Mouse (Mus musculus) brown adipose tissue, adult 24 weeks (tissue): ENCODE results near the gene Pex13. TPM values are rescaled to one million over a fixed set of nuclear protein-coding genes. Genes with fewer than 3 reads are reported as not detected.

Experiments used
- H3K27ac ChIP-seq: fragments of 200-500 bp; replicated peaks from 2 replicates; pipeline ENCODE4 v1.5.1; 2012; ENCODE audit warnings: low read depth, mild to moderate bottlenecking, low read length
- H3K4me1 ChIP-seq: fragments of 200-500 bp; 2 replicates; pipeline ENCODE4 v1.6.1; 2012; ENCODE audit warnings: low read length, mixed read lengths; ENCODE audit not compliant: control insufficient read depth, insufficient read depth, insufficient read length
- H3K4me3 ChIP-seq: fragments of 200-500 bp; 2 replicates; pipeline ENCODE4 v1.5.1; 2012; ENCODE audit warnings: low read depth, mild to moderate bottlenecking, low read length, moderate library complexity; ENCODE audit not compliant: insufficient read depth
- polyA plus RNA-seq: library from polyadenylated mRNA; stranded (reverse); fragments of >200 nt; gene quantifications from 2 replicates; pipeline ENCODE4 v1.2.4, GENCODE M21; 2012; ENCODE audit not compliant: missing spikeins, insufficient read depth, insufficient read length

The Pex13 gene
- polyA plus RNA-seq, result 137 and 149 TPM in 2 replicates

DNA sequence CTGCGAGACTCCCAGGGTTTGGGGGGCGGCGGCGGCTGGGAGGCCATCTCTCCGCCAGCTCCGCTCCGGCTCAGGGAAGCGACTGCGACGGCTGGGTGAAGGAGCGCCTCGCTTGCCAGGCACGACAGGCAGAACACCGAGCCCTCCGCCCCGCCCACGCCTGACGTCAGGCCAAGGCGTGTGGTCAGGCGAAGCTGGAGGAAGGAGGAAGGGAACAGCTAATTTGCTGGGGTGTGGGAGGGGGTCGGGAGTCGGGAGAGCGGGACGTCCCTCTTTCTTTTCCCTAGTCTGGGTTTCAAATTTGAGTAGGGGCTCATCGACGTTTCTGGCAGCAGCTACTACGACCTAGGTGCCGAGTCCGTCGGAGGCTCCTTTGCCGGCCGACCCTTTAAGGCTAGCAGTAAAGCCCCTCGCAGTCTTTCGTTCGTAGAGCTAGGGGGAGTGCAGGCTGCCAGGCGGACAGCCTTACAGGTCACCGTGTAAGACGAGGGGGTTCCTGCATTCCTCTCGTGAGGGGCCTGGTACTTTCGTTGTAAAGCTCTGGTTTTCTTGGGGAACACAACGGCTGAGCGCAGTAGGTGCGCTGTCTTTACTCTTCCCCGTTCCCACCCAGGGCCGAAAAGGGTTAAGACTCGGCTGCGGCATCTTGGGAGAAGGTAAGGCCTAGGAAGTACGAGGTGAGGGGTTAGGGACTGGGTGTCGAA lies at the start of gene Pex13:
TSS of gene Pex13 (minus strand) at position 162 of the 704 bp plus-strand sequence.
- Histone ChIP-seq H3K27ac (peak within 1 kb of the TSS; percentile 94), H3K4me1 (peaks cover 9% of the 10 kb centered on the region), H3K4me3 (peak within 1 kb of the TSS; percentile 95)

DNA sequence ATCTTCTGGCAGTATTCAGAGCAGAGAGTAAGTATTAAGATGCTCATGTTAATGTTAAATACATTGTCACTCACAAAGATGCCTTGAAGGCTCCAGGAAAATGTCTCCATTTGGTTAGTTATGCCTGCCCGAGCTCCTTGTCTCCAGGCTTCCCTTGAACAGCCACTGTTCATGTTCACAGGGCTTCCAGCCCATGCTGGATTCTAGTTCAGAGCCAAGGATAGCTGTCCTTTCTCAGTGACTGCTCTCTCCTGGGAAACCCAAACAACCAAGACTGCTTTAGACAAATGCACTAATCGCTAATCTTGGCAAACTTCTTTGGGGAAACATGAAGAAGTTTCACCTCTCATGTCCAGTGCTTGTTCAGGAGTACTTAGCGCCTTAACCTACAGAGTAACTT lies 46.5 kb upstream of the Pex13 start:
- Histone ChIP-seq H3K27ac (no peak overlapping the region), H3K4me1 (no peaks in the 10 kb centered on the region), H3K4me3 (no peak overlapping the region)

DNA sequence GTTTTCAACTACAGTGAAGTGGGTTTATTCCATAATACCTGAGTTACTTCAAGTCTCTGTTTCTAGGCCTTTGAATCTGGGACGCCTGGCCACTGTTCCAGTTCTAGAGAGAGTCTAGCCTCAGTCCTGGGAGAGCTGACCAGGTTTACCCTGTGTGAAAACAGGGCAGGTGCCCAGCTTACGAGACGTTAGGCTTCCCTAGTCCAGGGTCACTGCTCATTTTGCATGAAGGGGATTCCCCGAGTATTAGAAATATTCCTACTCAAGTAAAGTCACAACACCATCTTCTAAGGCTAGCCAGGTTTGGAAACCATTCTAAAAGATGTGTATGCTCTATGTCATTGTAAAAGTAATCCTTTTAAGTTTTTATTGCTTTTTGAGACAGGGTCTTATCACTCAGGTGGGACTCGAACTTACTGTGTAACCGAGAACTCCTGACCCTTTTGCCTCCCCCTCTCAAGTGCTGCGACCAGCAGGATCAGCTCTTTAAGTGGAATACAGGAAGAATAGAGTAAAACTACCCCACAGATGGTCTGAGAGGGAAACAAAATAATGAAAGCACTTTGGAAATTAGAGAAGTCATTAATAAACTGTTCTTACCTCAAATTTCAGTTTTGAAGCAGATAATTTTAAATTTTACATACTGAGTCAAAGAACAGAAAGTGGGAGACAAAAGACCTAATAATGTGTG lies 39.0 kb upstream of the Pex13 start:
- no peak overlapping the region for H3K27ac ChIP-seq
- no peaks in the 10 kb centered on the region for H3K4me1 ChIP-seq
- no peak overlapping the region for H3K4me3 ChIP-seq

GRCm38 (mm10) chr11:23701831-23702230 lies 36.1 kb upstream of the Pex13 start:
- no peak overlapping the region for H3K27ac ChIP-seq
- no peak overlapping the region for H3K4me3 ChIP-seq
- no peaks in the 10 kb centered on the region; the same call in 1 of the 2 replicates for H3K4me1 ChIP-seq

DNA sequence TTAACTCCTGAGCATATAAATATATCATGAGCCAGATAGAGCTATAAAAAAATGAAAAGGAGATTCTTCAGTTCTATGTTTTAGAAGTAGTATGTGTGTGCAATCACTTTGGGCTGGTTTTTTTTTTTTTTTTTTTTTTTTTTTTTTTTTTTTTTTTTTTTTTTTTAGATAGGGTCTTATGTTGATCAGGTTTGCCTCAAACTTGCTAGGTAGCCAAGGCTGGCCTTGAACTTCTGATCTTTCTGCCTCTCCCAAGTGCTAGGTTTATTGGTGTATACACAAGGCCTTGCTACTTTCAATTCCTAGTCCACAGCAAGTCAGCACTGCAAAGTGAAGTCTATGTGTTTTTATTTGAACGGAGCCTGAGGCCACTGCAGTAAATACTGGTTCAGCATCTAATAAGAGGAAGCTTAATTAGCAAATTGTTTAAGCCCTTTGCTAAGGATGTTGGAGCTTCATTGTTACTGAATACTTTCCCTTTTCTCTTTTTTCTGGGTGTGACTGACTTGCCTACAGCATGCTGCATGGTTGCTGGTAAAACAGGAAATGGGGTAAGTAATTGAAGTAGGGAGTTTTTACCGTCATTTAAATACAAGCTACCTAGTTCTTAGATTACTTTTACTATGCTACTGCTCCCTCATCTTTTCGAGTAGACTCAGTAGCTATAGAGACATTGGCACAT lies 33.8 kb upstream of the Pex13 start:
- no peak overlapping the region for H3K4me3 ChIP-seq
- H3K27ac ChIP-seq, result no peak overlapping the region
- no peaks in the 10 kb centered on the region; the same call in 1 of the 2 replicates for H3K4me1 ChIP-seq

DNA sequence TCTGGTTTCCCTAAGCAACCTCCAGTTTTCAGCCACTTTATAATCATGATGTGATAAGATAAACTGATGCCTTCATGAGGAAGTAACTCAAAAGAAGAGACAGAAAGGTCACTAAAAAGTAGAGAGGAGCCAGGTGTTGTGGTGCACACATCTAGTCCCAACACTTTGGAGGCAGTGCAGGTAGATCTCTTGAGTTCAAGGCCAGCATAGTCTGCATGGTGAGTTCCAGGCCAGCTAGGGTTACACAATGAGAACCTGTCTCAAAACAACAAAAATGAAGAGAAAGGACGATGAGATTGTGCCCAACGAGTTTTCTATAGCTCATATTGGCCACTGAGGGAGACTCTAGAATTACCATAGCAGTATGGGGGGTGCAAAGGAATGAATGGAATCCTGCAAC lies 32.8 kb upstream of the Pex13 start:
- Histone ChIP-seq H3K27ac (no peak overlapping the region), H3K4me3 (no peak overlapping the region)

DNA sequence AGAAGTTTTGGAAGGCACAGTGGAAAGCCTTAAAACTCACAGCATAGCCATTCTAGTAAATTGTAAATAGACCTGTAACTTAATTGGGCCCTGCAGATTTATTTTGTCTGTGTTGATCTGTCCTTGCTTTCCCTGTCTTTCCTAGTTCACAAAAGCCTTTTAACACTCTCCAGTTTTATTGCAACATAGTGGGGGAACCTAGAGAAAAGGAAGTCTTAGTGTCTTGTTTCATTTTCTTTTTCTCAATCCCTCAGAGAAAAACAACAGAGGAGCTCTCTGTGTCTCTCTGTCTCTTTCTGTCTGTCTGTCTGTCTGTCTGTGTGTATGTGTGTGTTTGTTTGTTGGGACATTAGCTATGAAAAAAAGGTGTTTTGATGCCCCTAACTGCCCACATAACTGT lies 30.1 kb upstream of the Pex13 start:
- H3K27ac ChIP-seq, result no peak overlapping the region
- H3K4me3 ChIP-seq, result no peak overlapping the region
- H3K4me1 ChIP-seq, result peaks cover 4% of the 10 kb centered on the region

More for the DNA sequence above, 32.8 kb upstream of the Pex13 start:
- H3K4me1 ChIP-seq, result peaks cover 2% of the 10 kb centered on the region

DNA sequence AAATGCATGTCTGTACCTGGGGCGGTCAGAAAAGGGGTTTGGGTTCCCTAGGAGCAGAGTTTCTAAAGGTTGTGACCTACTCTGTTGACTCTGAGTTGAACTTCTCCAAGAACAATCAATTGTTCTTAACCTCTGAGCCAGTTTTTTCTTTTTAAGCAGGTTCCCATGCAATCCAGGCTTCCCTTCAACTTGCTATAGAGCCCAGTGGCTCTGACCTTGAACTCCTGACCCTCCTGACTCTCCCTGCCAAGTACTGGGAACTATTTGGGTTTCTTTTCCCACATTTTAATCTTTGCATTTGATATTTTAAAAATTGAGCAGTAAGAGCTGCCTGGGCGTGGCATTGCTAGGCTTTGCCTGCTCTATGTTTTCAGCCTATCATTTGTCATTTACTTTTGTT lies 27.5 kb upstream of the Pex13 start:
- Histone ChIP-seq H3K27ac (no peak overlapping the region), H3K4me3 (no peak overlapping the region), H3K4me1 (peaks cover 4% of the 10 kb centered on the region)

DNA sequence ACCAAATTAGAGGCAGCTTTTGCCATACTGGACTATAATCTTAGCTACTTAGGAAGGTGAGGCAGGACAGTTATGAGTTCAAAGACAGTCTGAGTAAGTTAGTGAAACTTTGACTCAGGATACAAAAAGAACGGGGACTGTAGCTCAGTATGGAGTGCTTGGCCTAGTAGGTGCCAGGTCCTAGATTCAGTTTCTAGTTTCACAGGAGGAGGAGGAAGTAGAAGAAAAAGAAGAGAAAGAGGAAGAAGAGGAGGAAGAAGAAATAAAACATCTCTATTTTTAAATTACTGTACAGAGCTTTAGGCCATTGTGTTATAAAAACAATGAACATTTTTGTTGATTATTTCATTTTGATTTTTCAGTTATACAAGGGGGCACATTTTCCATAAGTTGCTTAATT lies 22.3 kb upstream of the Pex13 start:
- Histone ChIP-seq H3K4me1 (no peaks in the 10 kb centered on the region), H3K4me3 (no peak overlapping the region), H3K27ac (no peak overlapping the region)

GRCm38 (mm10) chr11:23686671-23687070 lies 20.9 kb upstream of the Pex13 start:
- H3K27ac ChIP-seq, result no peak overlapping the region
- no peak overlapping the region for H3K4me3 ChIP-seq
- no peaks in the 10 kb centered on the region for H3K4me1 ChIP-seq

- H3K4me1 ChIP-seq, result no peaks in the 10 kb centered on the region
- H3K4me3 ChIP-seq, result no peak overlapping the region
- no peak overlapping the region for H3K27ac ChIP-seq
Observed at GRCm38 (mm10) chr11:23682561-23682960, 16.8 kb upstream of the Pex13 start.

DNA sequence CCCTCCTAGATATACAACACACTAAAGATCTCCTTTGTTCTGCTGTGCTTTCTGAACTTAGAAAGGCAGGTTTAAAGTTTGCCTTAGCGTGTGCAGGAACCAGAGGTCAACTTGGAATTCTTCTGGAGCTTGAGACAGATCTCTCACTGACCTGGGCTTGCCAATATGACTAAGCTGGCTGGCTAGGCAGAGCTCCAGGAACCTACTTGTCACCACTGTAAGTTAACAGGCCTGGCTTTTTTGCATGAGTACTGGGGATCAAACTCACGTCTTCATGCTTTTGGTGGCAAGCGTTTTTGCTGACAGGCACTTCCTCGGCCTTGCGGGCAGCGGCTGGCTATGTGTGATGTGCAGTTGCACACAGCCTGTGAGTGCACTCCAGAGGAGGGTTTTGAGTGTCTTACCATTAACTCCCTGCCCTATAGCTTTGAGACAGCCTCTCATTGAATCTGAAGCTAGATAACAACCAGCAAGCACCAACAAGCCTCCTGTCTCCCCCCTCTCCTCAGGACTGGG lies 14.7 kb upstream of the Pex13 start:
- Histone ChIP-seq H3K4me3 (no peak overlapping the region), H3K27ac (no peak overlapping the region), H3K4me1 (no peaks in the 10 kb centered on the region)

- Histone ChIP-seq H3K4me3 (no peak overlapping the region), H3K4me1 (no peaks in the 10 kb centered on the region)
Observed at GRCm38 (mm10) chr11:23679044-23679642, 13.4 kb upstream of the Pex13 start.

DNA sequence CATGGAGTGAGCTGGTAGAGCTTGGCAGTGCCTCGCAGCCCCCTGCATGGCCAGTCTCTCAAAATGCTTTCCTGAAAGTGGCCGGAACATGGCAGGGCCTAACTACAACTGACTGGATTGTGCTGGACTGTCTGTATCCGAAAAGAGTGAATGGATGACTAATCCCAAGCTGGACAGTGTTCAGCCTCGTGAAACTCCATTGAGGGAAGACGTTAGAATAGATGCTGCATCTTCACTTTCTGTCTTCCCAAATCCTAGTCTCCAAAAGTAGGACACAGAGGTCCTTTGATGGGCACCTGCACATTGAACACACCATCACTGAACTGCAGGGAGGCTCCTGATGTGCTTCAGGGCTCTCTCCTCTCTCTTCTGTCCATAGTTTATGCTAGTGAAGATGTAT lies 10.3 kb upstream of the Pex13 start:
- H3K4me3 ChIP-seq, result no peak overlapping the region
- H3K27ac ChIP-seq, result no peak overlapping the region
- no peaks in the 10 kb centered on the region for H3K4me1 ChIP-seq

More at GRCm38 (mm10) chr11:23679044-23679642, 13.4 kb upstream of the Pex13 start:
- H3K27ac ChIP-seq, result no peak overlapping the region

GRCm38 (mm10) chr11:23672256-23672749 lies 6.5 kb upstream of the Pex13 start:
- no peaks in the 10 kb centered on the region for H3K4me1 ChIP-seq
- no peak overlapping the region for H3K4me3 ChIP-seq
- no peak overlapping the region for H3K27ac ChIP-seq
